Mouse (Mus musculus): ENCODE data around the gene Acadvl. TPM values are rescaled to one million over a fixed set of nuclear protein-coding genes. Genes with fewer than 3 reads are reported as not detected.

Gene Acadvl
- polyA plus RNA-seq, 1 experiment = 87.8 TPM

DNA sequence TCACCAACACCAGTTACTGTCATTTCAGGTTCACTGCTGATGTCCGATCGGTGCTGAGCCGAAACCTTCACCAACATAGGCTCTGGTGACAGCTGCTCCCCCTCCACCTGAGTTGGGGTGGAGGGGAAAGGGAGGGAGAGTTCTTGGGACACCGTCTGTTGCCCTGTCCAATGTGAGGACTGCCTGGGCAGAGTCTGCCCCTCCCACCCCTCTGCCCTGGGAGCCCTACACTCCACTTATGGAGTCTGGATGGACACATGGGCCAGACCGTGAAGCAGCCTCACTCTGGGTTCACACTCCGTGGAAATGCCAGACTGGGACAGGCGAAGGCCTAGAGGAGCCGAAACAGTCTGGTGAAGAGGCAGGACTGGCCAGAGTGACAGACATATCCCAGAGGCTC, 25.3 kb downstream of the Acadvl start:
- H3K4me3 ChIP-seq (ENCODE audit: insufficient read depth, poor library complexity, severe bottlenecking) = no peak overlapping the region
- H3K36me3 ChIP-seq (ENCODE audit: control insufficient read depth, insufficient read depth) = peaks cover 78% of the 10 kb centered on the region
- peaks cover 52% of the 10 kb centered on the region for H3K79me2 ChIP-seq (ENCODE audit: control insufficient read depth, insufficient read depth)
- peaks cover 21% of the 10 kb centered on the region for H3K79me3 ChIP-seq (ENCODE audit: low read depth)
- TF ChIP-seq MAX (IDR thresholded peaks at IDR 0.05) = no peak
- TF ChIP-seq MYOG (IDR thresholded peaks at IDR 0.05; ENCODE audit: control insufficient read depth, extremely low read depth, insufficient read length) = no peak
- no peak for TF ChIP-seq FOSL1 (IDR thresholded peaks at IDR 0.05; ENCODE audit: insufficient read depth, low read length, poor library complexity, severe bottlenecking)
- no peak for TF ChIP-seq CTCF (IDR thresholded peaks at IDR 0.05; ENCODE audit: control insufficient read depth, insufficient read depth, insufficient read length)
- no peak for TF ChIP-seq CEBPB (IDR thresholded peaks at IDR 0.05; ENCODE audit: low read depth)
- TF ChIP-seq MYOD1 (IDR thresholded peaks at IDR 0.05; ENCODE audit: control insufficient read depth, insufficient read length, low read depth) = no peak
- TF ChIP-seq USF1 (IDR thresholded peaks at IDR 0.05; ENCODE audit: low read depth) = no peak
- H3K27me3 ChIP-seq (ENCODE audit: control insufficient read depth, insufficient read depth, insufficient read length) = no peaks in the 10 kb centered on the region
- H3ac ChIP-seq (ENCODE audit: control insufficient read depth, insufficient read length, low read depth) = no peak overlapping the region

GRCm38 (mm10) chr11:69984431-69984830, 30.8 kb downstream of the Acadvl start:
- H3K4me3 ChIP-seq (ENCODE audit: insufficient read depth, poor library complexity, severe bottlenecking) = no peak overlapping the region

DNA sequence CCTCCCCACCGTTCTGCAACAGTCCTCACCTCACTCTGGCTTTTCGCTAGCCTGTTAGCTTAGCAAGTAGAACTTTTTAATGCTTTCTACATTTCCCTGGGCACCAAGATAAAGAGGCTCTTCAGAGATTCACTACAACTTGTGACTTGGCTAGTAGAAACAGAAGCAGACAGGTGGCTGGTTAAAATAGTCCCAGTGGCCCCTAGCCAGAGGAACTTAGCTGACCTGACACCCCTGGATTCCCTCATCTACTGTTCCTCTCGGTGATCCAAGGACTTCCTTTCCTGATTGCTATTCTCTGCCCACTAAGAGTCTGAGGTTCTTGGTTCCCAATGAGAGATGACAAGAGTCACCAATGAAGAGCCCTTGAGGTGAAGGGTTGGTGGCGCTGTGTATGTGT, 31.8 kb downstream of the Acadvl start:
- Histone ChIP-seq H3ac (ENCODE audit: control insufficient read depth, insufficient read length, low read depth) (peak overlapping the region; percentile 20), H3K79me3 (ENCODE audit: low read depth) (peaks cover 57% of the 10 kb centered on the region), H3K27me3 (ENCODE audit: control insufficient read depth, insufficient read depth, insufficient read length) (no peaks in the 10 kb centered on the region), H3K4me3 (ENCODE audit: insufficient read depth, poor library complexity, severe bottlenecking) (no peak overlapping the region), H3K36me3 (ENCODE audit: control insufficient read depth, insufficient read depth) (peaks cover 58% of the 10 kb centered on the region), H3K79me2 (ENCODE audit: control insufficient read depth, insufficient read depth) (peaks cover 86% of the 10 kb centered on the region)
- TF ChIP-seq MYOG (IDR thresholded peaks at IDR 0.05; ENCODE audit: control insufficient read depth, extremely low read depth, insufficient read length) (no peak), MYOD1 (IDR thresholded peaks at IDR 0.05; ENCODE audit: control insufficient read depth, insufficient read length, low read depth) (no peak), MAX (IDR thresholded peaks at IDR 0.05) (no peak), FOSL1 (IDR thresholded peaks at IDR 0.05; ENCODE audit: insufficient read depth, low read length, poor library complexity, severe bottlenecking) (no peak), USF1 (IDR thresholded peaks at IDR 0.05; ENCODE audit: low read depth) (no peak), CEBPB (IDR thresholded peaks at IDR 0.05; ENCODE audit: low read depth) (no peak), CTCF (IDR thresholded peaks at IDR 0.05; ENCODE audit: control insufficient read depth, insufficient read depth, insufficient read length) (no peak)

More at GRCm38 (mm10) chr11:69984431-69984830, 30.8 kb downstream of the Acadvl start:
- Histone ChIP-seq H3K27me3 (ENCODE audit: control insufficient read depth, insufficient read depth, insufficient read length) (no peaks in the 10 kb centered on the region), H3K79me2 (ENCODE audit: control insufficient read depth, insufficient read depth) (peaks cover 75% of the 10 kb centered on the region), H3ac (ENCODE audit: control insufficient read depth, insufficient read length, low read depth) (no peak overlapping the region), H3K79me3 (ENCODE audit: low read depth) (peaks cover 47% of the 10 kb centered on the region), H3K36me3 (ENCODE audit: control insufficient read depth, insufficient read depth) (peaks cover 62% of the 10 kb centered on the region)
- TF ChIP-seq FOSL1 (IDR thresholded peaks at IDR 0.05; ENCODE audit: insufficient read depth, low read length, poor library complexity, severe bottlenecking) (no peak), MAX (IDR thresholded peaks at IDR 0.05) (no peak), CEBPB (IDR thresholded peaks at IDR 0.05; ENCODE audit: low read depth) (no peak), CTCF (IDR thresholded peaks at IDR 0.05; ENCODE audit: control insufficient read depth, insufficient read depth, insufficient read length) (no peak), MYOD1 (IDR thresholded peaks at IDR 0.05; ENCODE audit: control insufficient read depth, insufficient read length, low read depth) (no peak), USF1 (IDR thresholded peaks at IDR 0.05; ENCODE audit: low read depth) (no peak), MYOG (IDR thresholded peaks at IDR 0.05; ENCODE audit: control insufficient read depth, extremely low read depth, insufficient read length) (no peak)

GRCm38 (mm10) chr11:69982877-69983276, 32.3 kb downstream of the Acadvl start:
- Histone ChIP-seq H3K36me3 (ENCODE audit: control insufficient read depth, insufficient read depth) (peaks cover 58% of the 10 kb centered on the region), H3K4me3 (ENCODE audit: insufficient read depth, poor library complexity, severe bottlenecking) (no peak overlapping the region), H3K79me3 (ENCODE audit: low read depth) (peaks cover 61% of the 10 kb centered on the region), H3ac (ENCODE audit: control insufficient read depth, insufficient read length, low read depth) (peak overlapping the region; percentile 20), H3K79me2 (ENCODE audit: control insufficient read depth, insufficient read depth) (peaks cover 85% of the 10 kb centered on the region), H3K27me3 (ENCODE audit: control insufficient read depth, insufficient read depth, insufficient read length) (no peaks in the 10 kb centered on the region)
- TF ChIP-seq USF1 (IDR thresholded peaks at IDR 0.05; ENCODE audit: low read depth) (no peak), MYOG (IDR thresholded peaks at IDR 0.05; ENCODE audit: control insufficient read depth, extremely low read depth, insufficient read length) (no peak), CEBPB (IDR thresholded peaks at IDR 0.05; ENCODE audit: low read depth) (no peak), MAX (IDR thresholded peaks at IDR 0.05) (no peak), MYOD1 (IDR thresholded peaks at IDR 0.05; ENCODE audit: control insufficient read depth, insufficient read length, low read depth) (no peak), CTCF (IDR thresholded peaks at IDR 0.05; ENCODE audit: control insufficient read depth, insufficient read depth, insufficient read length) (no peak), FOSL1 (IDR thresholded peaks at IDR 0.05; ENCODE audit: insufficient read depth, low read length, poor library complexity, severe bottlenecking) (no peak)

- peaks cover 65% of the 10 kb centered on the region for H3K79me3 ChIP-seq (ENCODE audit: low read depth)
- peaks cover 85% of the 10 kb centered on the region for H3K79me2 ChIP-seq (ENCODE audit: control insufficient read depth, insufficient read depth)
- no peaks in the 10 kb centered on the region for H3K27me3 ChIP-seq (ENCODE audit: control insufficient read depth, insufficient read depth, insufficient read length)
- H3K4me3 ChIP-seq (ENCODE audit: insufficient read depth, poor library complexity, severe bottlenecking) = peak within 1 kb of the TSS; percentile 94
- H3K36me3 ChIP-seq (ENCODE audit: control insufficient read depth, insufficient read depth) = peaks cover 58% of the 10 kb centered on the region
- H3ac ChIP-seq (ENCODE audit: control insufficient read depth, insufficient read length, low read depth) = peak within 1 kb of the TSS; percentile 97
- TF ChIP-seq CEBPB (IDR thresholded peaks at IDR 0.05; ENCODE audit: low read depth) (no peak), MAX (IDR thresholded peaks at IDR 0.05) (no peak), MYOD1 (IDR thresholded peaks at IDR 0.05; ENCODE audit: control insufficient read depth, insufficient read length, low read depth) (no peak), CTCF (IDR thresholded peaks at IDR 0.05; ENCODE audit: control insufficient read depth, insufficient read depth, insufficient read length) (no peak), MYOG (IDR thresholded peaks at IDR 0.05; ENCODE audit: control insufficient read depth, extremely low read depth, insufficient read length) (no peak), USF1 (IDR thresholded peaks at IDR 0.05; ENCODE audit: low read depth) (no peak), FOSL1 (IDR thresholded peaks at IDR 0.05; ENCODE audit: insufficient read depth, low read length, poor library complexity, severe bottlenecking) (no peak)
These were observed 33.0 kb downstream of the Acadvl start, which contains the start of gene Elp5 for GRCm38 (mm10) chr11:69982225-69982624. TSS of gene Elp5 (minus strand) at chr11:69982517.

All from C2C12 (cell line).